Mouse (Mus musculus) embryonic facial prominence, embryonic 12.5 days (tissue): ENCODE results near the gene Bmper. TPM values are rescaled to one million over a fixed set of nuclear protein-coding genes. Genes with fewer than 3 reads are reported as not detected.

ENCODE experiments used
- ATAC-seq: fragments of 200-750 bp; cut with Nextera tagmentation; 2 replicates; pipeline ENCODE4 v1.8.0; 2017; ENCODE audit not compliant: insufficient number of reproducible peaks, insufficient read depth, low FRiP score, low TSS enrichment
- H3K27ac ChIP-seq: fragments of 300-500 bp; sonication (generic); 2 replicates; pipeline ENCODE4 v1.5.1; 2016; ENCODE audit warnings: mild to moderate bottlenecking
- H3K27me3 ChIP-seq: fragments of 300-500 bp; sonication (generic); 2 replicates; pipeline ENCODE4 v1.6.1; 2016; ENCODE audit warnings: mild to moderate bottlenecking, moderate library complexity
- H3K36me3 ChIP-seq: fragments of 300-500 bp; sonication (generic); 2 replicates; pipeline ENCODE4 v1.6.1; 2016; ENCODE audit warnings: mild to moderate bottlenecking
- H3K4me1 ChIP-seq: fragments of 300-500 bp; sonication (generic); 2 replicates; pipeline ENCODE4 v1.6.1; 2016
- H3K4me2 ChIP-seq: fragments of 300-500 bp; sonication (generic); replicated peaks from 2 replicates; pipeline ENCODE4 v1.6.1; 2016; ENCODE audit warnings: mild to moderate bottlenecking, moderate library complexity
- H3K4me3 ChIP-seq: fragments of 300-500 bp; sonication (generic); 2 replicates; pipeline ENCODE4 v1.5.1; 2016; ENCODE audit warnings: mild to moderate bottlenecking
- H3K9ac ChIP-seq: fragments of 300-500 bp; sonication (generic); 2 replicates; pipeline ENCODE4 v1.6.1; 2016; ENCODE audit warnings: mild to moderate bottlenecking, moderate library complexity
- H3K9me3 ChIP-seq: fragments of 300-500 bp; sonication (generic); 2 replicates; pipeline ENCODE4 v1.6.1; 2016; ENCODE audit warnings: mild to moderate bottlenecking, moderate library complexity
- WGBS: fragments of 180-500 bp; shearing (Covaris S2); methylation state at CpG from one replicate; pipeline ENCODE4 v1.1.7; 2016; 5-methylcytosine and 5-hydroxymethylcytosine counted together
- polyA plus RNA-seq: library from polyadenylated mRNA; unstranded; fragments of >200 nt; fragmentation: Nextera tagmentation; extraction: Ambion mirVana; gene quantifications from 2 replicates; pipeline ENCODE4 v1.2.1, GENCODE M21; 2016

The Bmper gene
- polyA plus RNA-seq: 23.8 and 25.0 TPM in 2 replicates

- H3K36me3 ChIP-seq: no peaks in the 10 kb centered on the region
- H3K4me2 ChIP-seq: peak within 1 kb of the TSS; percentile 87
- WGBS: under 1% methylated on average over 84 of the region's 86 CpGs
- peak within 1 kb of the TSS; percentile 53 for H3K4me3 ChIP-seq
- H3K9me3 ChIP-seq: no peaks in the 10 kb centered on the region
- H3K9ac ChIP-seq: peak within 1 kb of the TSS; percentile 71
- peaks cover 28% of the 10 kb centered on the region for H3K27me3 ChIP-seq
- H3K4me1 ChIP-seq: 0 out of 2 replicates have a peak, but pooled peaks cover 9% of the 10 kb centered on the region
- peak within 1 kb of the TSS; percentile 85 for H3K27ac ChIP-seq
- peak; percentile 80 for ATAC-seq
Measured at GRCm38 (mm10) chr9:23222841-23223548, at the start of gene Bmper. Bmper (plus strand) TSS chr9:23223076.

GRCm38 (mm10) chr9:23177476-23177875 lies 45.4 kb upstream of the Bmper start:
- Histone ChIP-seq H3K36me3 (no peaks in the 10 kb centered on the region), H3K4me2 (no peak overlapping the region), H3K4me3 (no peak overlapping the region), H3K9ac (no peak overlapping the region), H3K4me1 (no peaks in the 10 kb centered on the region), H3K9me3 (no peaks in the 10 kb centered on the region), H3K27me3 (no peaks in the 10 kb centered on the region), H3K27ac (no peak overlapping the region)
- no peak for ATAC-seq
- 75% methylated on average over 4 of the region's 4 CpGs for WGBS

DNA sequence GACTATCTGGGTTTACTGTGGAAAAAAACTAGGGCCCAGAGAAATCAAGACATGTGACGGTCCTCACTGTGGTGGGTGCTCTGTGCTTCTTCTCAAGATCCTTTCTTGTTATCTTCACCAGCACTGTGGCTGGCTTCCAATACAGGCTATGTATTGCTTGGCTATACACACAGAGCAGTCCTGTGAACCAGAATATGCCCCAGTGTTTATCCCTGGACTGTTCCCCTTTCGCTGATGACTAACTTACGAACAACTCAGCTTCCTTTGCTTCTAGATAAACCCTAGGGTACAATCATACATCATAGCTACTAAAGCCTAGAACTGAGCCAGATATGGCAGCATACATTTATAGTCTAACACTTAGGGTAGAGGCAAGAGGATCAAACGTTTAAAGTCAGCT lies 35.7 kb upstream of the Bmper start:
- 84% methylated on average over 4 of the region's 4 CpGs for WGBS
- Histone ChIP-seq H3K9me3 (no peaks in the 10 kb centered on the region), H3K9ac (no peak overlapping the region), H3K36me3 (no peaks in the 10 kb centered on the region), H3K4me2 (no peak overlapping the region), H3K27ac (no peak overlapping the region), H3K4me3 (no peak overlapping the region), H3K27me3 (no peaks in the 10 kb centered on the region), H3K4me1 (no peaks in the 10 kb centered on the region)
- no peak for ATAC-seq

DNA sequence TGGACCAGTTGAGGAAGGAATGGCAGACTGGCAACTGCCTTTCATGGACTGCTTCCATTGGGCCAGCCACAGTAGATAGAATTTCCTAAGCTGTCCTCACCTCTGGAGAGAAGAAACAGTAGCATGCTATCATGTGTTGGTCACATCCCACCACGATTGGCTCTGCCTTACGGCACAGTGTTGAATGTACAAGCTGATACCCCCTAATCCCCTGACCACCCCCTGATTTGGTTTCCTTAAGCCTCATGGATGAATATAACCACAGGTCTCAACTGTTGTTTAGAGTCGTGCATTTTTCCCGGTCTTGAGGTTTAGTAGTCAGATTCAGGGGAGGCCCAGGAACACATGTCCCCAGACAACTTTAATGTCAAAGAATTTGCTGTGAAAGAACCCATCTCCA lies 34.7 kb upstream of the Bmper start:
- Histone ChIP-seq H3K9ac (no peak overlapping the region), H3K4me2 (no peak overlapping the region), H3K4me1 (no peaks in the 10 kb centered on the region), H3K36me3 (no peaks in the 10 kb centered on the region), H3K4me3 (no peak overlapping the region), H3K27me3 (no peaks in the 10 kb centered on the region), H3K9me3 (no peaks in the 10 kb centered on the region), H3K27ac (no peak overlapping the region)
- no peak for ATAC-seq
- WGBS: 52% methylated on average over 4 of the region's 4 CpGs

DNA sequence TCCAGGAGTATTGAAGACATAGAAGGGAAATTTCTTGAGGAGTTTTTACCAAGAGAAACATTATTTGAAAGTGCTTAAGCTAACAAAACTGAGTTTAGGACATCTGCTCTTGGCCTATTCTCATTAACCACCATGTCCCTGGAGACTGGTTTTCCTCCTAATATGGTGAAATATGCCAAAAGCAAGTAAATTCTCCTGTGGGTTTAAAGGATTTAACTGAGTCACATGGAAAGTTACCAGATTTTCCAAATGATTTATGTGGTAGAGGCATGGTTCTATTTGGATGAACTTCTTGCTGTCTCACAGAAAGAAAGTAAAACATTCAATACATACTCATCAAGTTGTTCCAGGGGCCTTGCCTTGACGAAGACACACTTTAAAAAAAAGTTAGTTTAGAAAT lies 31.9 kb upstream of the Bmper start:
- 64% methylated on average over 1 of the region's 1 CpGs for WGBS
- no peaks in the 10 kb centered on the region for H3K36me3 ChIP-seq
- H3K4me1 ChIP-seq: no peaks in the 10 kb centered on the region
- no peak overlapping the region for H3K27ac ChIP-seq
- no peak overlapping the region for H3K9ac ChIP-seq
- no peak overlapping the region for H3K4me2 ChIP-seq
- H3K9me3 ChIP-seq: no peaks in the 10 kb centered on the region
- no peaks in the 10 kb centered on the region for H3K27me3 ChIP-seq
- no peak overlapping the region for H3K4me3 ChIP-seq
- no peak for ATAC-seq

DNA sequence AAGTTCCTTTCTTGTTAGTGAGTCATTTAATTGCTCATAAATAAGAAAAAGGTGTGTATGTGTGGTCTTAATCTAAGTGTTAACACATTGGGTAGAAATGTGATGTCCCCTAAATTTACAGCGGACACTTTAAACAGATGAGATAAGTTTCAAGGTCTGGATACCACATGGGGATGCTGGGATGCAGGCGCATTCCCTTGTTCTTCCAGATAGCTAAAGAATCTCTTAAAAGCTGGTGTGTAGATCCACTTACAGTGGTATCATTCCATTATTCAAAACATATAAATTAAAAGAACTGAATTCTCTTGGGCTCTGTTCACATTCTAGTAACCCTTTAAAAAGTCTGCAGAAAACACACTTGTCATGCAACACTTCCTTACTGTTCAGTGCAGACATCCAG lies 31.4 kb upstream of the Bmper start:
- Histone ChIP-seq H3K27ac (no peak overlapping the region), H3K9me3 (no peaks in the 10 kb centered on the region), H3K4me2 (no peak overlapping the region), H3K9ac (no peak overlapping the region), H3K36me3 (no peaks in the 10 kb centered on the region), H3K4me3 (no peak overlapping the region), H3K27me3 (no peaks in the 10 kb centered on the region), H3K4me1 (no peaks in the 10 kb centered on the region)
- WGBS: 74% methylated on average over 2 of the region's 2 CpGs
- no peak for ATAC-seq

- Histone ChIP-seq H3K9ac (no peak overlapping the region), H3K27ac (no peak overlapping the region), H3K36me3 (no peaks in the 10 kb centered on the region), H3K4me2 (no peak overlapping the region), H3K4me1 (no peaks in the 10 kb centered on the region), H3K27me3 (no peaks in the 10 kb centered on the region), H3K9me3 (no peaks in the 10 kb centered on the region), H3K4me3 (no peak overlapping the region)
- ATAC-seq: no peak
- 76% methylated on average over 3 of the region's 3 CpGs for WGBS
Measured at GRCm38 (mm10) chr9:23192567-23193331, 30.1 kb upstream of the Bmper start.

- 88% methylated on average over 4 of the region's 4 CpGs for WGBS
- Histone ChIP-seq H3K27me3 (peaks cover 6% of the 10 kb centered on the region; the same call in 1 of the 2 replicates), H3K9ac (no peak overlapping the region), H3K36me3 (no peaks in the 10 kb centered on the region), H3K4me1 (no peaks in the 10 kb centered on the region), H3K4me2 (no peak overlapping the region), H3K27ac (no peak overlapping the region), H3K9me3 (no peaks in the 10 kb centered on the region), H3K4me3 (no peak overlapping the region)
- ATAC-seq: no peak
Measured at GRCm38 (mm10) chr9:23198996-23199395, 23.9 kb upstream of the Bmper start.

GRCm38 (mm10) chr9:23199841-23200240 lies 23.0 kb upstream of the Bmper start:
- no peak for ATAC-seq
- Histone ChIP-seq H3K4me3 (no peak overlapping the region), H3K36me3 (no peaks in the 10 kb centered on the region), H3K4me1 (no peaks in the 10 kb centered on the region; the same call in 1 of the 2 replicates), H3K27me3 (peaks cover 6% of the 10 kb centered on the region), H3K27ac (no peak overlapping the region), H3K9ac (no peak overlapping the region), H3K4me2 (no peak overlapping the region), H3K9me3 (no peaks in the 10 kb centered on the region)
- 89% methylated on average over 1 of the region's 1 CpGs for WGBS

- H3K9ac ChIP-seq: no peak overlapping the region
- H3K4me3 ChIP-seq: no peak overlapping the region
- no peak for ATAC-seq
- no peak overlapping the region for H3K4me2 ChIP-seq
- no peaks in the 10 kb centered on the region for H3K36me3 ChIP-seq
- H3K27ac ChIP-seq: no peak overlapping the region
- H3K27me3 ChIP-seq: peaks cover 13% of the 10 kb centered on the region
- WGBS: 63% methylated on average over 4 of the region's 4 CpGs
- no peaks in the 10 kb centered on the region for H3K9me3 ChIP-seq
- peaks cover 3% of the 10 kb centered on the region for H3K4me1 ChIP-seq
Measured at GRCm38 (mm10) chr9:23200828-23201227, 22.0 kb upstream of the Bmper start.

DNA sequence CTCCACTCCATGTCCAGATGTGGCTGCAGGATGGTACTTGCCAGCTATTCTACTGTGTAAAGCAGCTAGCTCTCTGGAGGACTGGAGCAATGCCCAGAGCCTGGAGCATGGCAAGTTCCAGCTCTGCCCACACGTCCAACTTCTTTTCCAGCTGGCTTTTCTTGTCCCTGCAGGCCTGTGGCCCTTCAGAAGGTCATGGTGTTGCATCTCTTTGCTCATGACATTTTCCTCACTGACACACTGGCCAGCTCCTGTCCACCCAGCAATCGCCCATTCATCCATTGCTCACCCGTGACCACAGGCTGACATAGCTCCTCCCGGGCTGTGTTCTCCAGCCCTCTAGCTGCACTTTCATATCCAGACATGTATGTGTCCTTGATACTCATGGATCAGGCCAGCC lies 20.4 kb upstream of the Bmper start:
- Histone ChIP-seq H3K9me3 (no peaks in the 10 kb centered on the region), H3K4me3 (no peak overlapping the region), H3K36me3 (no peaks in the 10 kb centered on the region), H3K4me1 (peaks cover 3% of the 10 kb centered on the region), H3K27me3 (peaks cover 13% of the 10 kb centered on the region), H3K4me2 (no peak overlapping the region), H3K27ac (no peak overlapping the region), H3K9ac (no peak overlapping the region)
- no peak for ATAC-seq
- 81% methylated on average over 4 of the region's 4 CpGs for WGBS
